Mouse (Mus musculus) midbrain, embryonic 11.5 days (tissue): Measurements from ENCODE around the gene Reep3. TPM values are rescaled to one million over a fixed set of nuclear protein-coding genes. Genes with fewer than 3 reads are reported as not detected.

ENCODE experiments used
- ATAC-seq: fragments of 200-750 bp; cut with Nextera tagmentation; 2 replicates; pipeline ENCODE4 v1.8.0; 2017; ENCODE audit warnings: moderate TSS enrichment, moderate library complexity; ENCODE audit not compliant: low FRiP score
- DNase-seq: peaks from one replicate; pipeline ENCODE4 v3.0.0; 2015; ENCODE audit warnings: low spot score; ENCODE audit errors: missing footprints
- H3K27ac ChIP-seq: fragments of 300-500 bp; sonication (generic); 2 replicates; pipeline ENCODE4 v1.5.1; 2014; ENCODE audit warnings: low read depth, low read length
- H3K27me3 ChIP-seq: fragments of 300-500 bp; sonication (generic); 2 replicates; pipeline ENCODE4 v1.6.1; 2014; ENCODE audit warnings: mild to moderate bottlenecking, low read length, moderate library complexity, mixed read lengths; ENCODE audit not compliant: control insufficient read depth, insufficient read depth
- H3K36me3 ChIP-seq: fragments of 300-500 bp; sonication (generic); 2 replicates; pipeline ENCODE4 v1.6.1; 2014; ENCODE audit warnings: mild to moderate bottlenecking, low read length, moderate library complexity, mixed read lengths; ENCODE audit not compliant: control insufficient read depth, insufficient read depth
- H3K4me1 ChIP-seq: fragments of 300-500 bp; sonication (generic); 2 replicates; pipeline ENCODE4 v1.6.1; 2014; ENCODE audit warnings: low read length; ENCODE audit not compliant: control insufficient read depth, insufficient read depth
- H3K4me2 ChIP-seq: fragments of 300-500 bp; sonication (generic); 2 replicates; pipeline ENCODE4 v1.6.1; 2014; ENCODE audit warnings: mild to moderate bottlenecking, moderate library complexity
- H3K4me3 ChIP-seq: fragments of 300-500 bp; sonication (generic); 2 replicates; pipeline ENCODE4 v1.5.1; 2014; ENCODE audit warnings: low read depth, low read length
- H3K9ac ChIP-seq: fragments of 300-500 bp; sonication (generic); 2 replicates; pipeline ENCODE4 v1.6.1; 2014; ENCODE audit warnings: low read length
- H3K9me3 ChIP-seq: fragments of 300-500 bp; sonication (generic); 2 replicates; pipeline ENCODE4 v1.6.1; 2016; ENCODE audit warnings: low read length; ENCODE audit not compliant: control insufficient read depth
- WGBS: fragments of 180-500 bp; shearing (Covaris S2); extraction: QIAGEN DNeasy Blood & Tissue Kit; methylation state at CpG from one replicate; pipeline ENCODE4 v1.1.7; 2014; 5-methylcytosine and 5-hydroxymethylcytosine counted together
- polyA plus RNA-seq: library from polyadenylated mRNA; unstranded; fragments of >200 nt; fragmentation: Nextera tagmentation; extraction: Ambion mirVana; gene quantifications from 2 replicates; pipeline ENCODE4 v1.2.1, GENCODE M21; 2014

Reep3 gene
- polyA plus RNA-seq, 1 experiment from 2014 or later = 37.5 TPM

- H3K9me3 ChIP-seq = no peaks in the 10 kb centered on the region
- WGBS = 72% methylated on average over 3 of the region's 3 CpGs
- no peak overlapping the region; the same call in 1 of the 2 replicates for H3K27ac ChIP-seq
- H3K4me1 ChIP-seq = peaks cover 8% of the 10 kb centered on the region; the same call in 1 of the 2 replicates
- H3K4me2 ChIP-seq = no peak overlapping the region
- DNase-seq (no peak), ATAC-seq (no peak)
- H3K9ac ChIP-seq = no peak overlapping the region
- H3K27me3 ChIP-seq = no peaks in the 10 kb centered on the region
- H3K4me3 ChIP-seq = no peak overlapping the region
- H3K36me3 ChIP-seq = no peaks in the 10 kb centered on the region
Measured at GRCm38 (mm10) chr10:67066421-67066820, 30.3 kb downstream of the Reep3 start.

GRCm38 (mm10) chr10:67065927-67066326 is 30.8 kb downstream of the Reep3 start:
- ATAC-seq (peak; percentile 62; the same call in 1 of the 2 replicates), DNase-seq (no peak)
- Histone ChIP-seq H3K27ac (no peak overlapping the region; the same call in 1 of the 2 replicates), H3K9ac (no peak overlapping the region), H3K27me3 (no peaks in the 10 kb centered on the region), H3K4me1 (peaks cover 8% of the 10 kb centered on the region; the same call in 1 of the 2 replicates), H3K9me3 (no peaks in the 10 kb centered on the region), H3K4me2 (no peak overlapping the region), H3K4me3 (no peak overlapping the region), H3K36me3 (no peaks in the 10 kb centered on the region)
- WGBS = 56% methylated on average over 5 of the region's 5 CpGs

GRCm38 (mm10) chr10:67065277-67065887 is 31.4 kb downstream of the Reep3 start:
- Histone ChIP-seq H3K4me1 (peaks cover 8% of the 10 kb centered on the region; the same call in 1 of the 2 replicates), H3K27ac (no peak overlapping the region), H3K4me3 (no peak overlapping the region), H3K27me3 (no peaks in the 10 kb centered on the region), H3K4me2 (no peak overlapping the region), H3K9ac (no peak overlapping the region), H3K9me3 (no peaks in the 10 kb centered on the region), H3K36me3 (no peaks in the 10 kb centered on the region)
- WGBS = 77% methylated on average over 7 of the region's 7 CpGs
- no peak for ATAC-seq
- no peak for DNase-seq

- H3K9me3 ChIP-seq = no peaks in the 10 kb centered on the region
- no peaks in the 10 kb centered on the region for H3K27me3 ChIP-seq
- 61% methylated on average over 4 of the region's 4 CpGs for WGBS
- H3K4me2 ChIP-seq = no peak overlapping the region
- H3K4me3 ChIP-seq = no peak overlapping the region
- H3K27ac ChIP-seq = no peak overlapping the region
- no peak for ATAC-seq
- peaks cover 8% of the 10 kb centered on the region; the same call in 1 of the 2 replicates for H3K4me1 ChIP-seq
- DNase-seq = no peak
- H3K9ac ChIP-seq = no peak overlapping the region
- no peaks in the 10 kb centered on the region for H3K36me3 ChIP-seq
Measured at GRCm38 (mm10) chr10:67061823-67062222, 34.9 kb downstream of the Reep3 start.

- H3K9me3 ChIP-seq = no peaks in the 10 kb centered on the region
Measured at GRCm38 (mm10) chr10:67061367-67061801, 35.4 kb downstream of the Reep3 start.

GRCm38 (mm10) chr10:67058702-67059101 is 38.0 kb downstream of the Reep3 start:
- Histone ChIP-seq H3K9me3 (no peaks in the 10 kb centered on the region), H3K4me2 (no peak overlapping the region), H3K9ac (no peak overlapping the region), H3K4me1 (peaks cover under 1% of the 10 kb centered on the region; the same call in 1 of the 2 replicates), H3K36me3 (no peaks in the 10 kb centered on the region), H3K27ac (no peak overlapping the region), H3K4me3 (no peak overlapping the region), H3K27me3 (no peaks in the 10 kb centered on the region)
- WGBS = 86% methylated on average over 6 of the region's 6 CpGs
- DNase-seq (no peak), ATAC-seq (no peak)

More at GRCm38 (mm10) chr10:67061367-67061801, 35.4 kb downstream of the Reep3 start:
- no peak overlapping the region for H3K4me3 ChIP-seq
- peaks cover 5% of the 10 kb centered on the region; the same call in 1 of the 2 replicates for H3K4me1 ChIP-seq
- WGBS = 45% methylated on average over 10 of the region's 10 CpGs
- ATAC-seq (peak; percentile 35), DNase-seq (no peak)
- no peak overlapping the region for H3K27ac ChIP-seq
- H3K9ac ChIP-seq = no peak overlapping the region
- no peaks in the 10 kb centered on the region for H3K36me3 ChIP-seq
- H3K27me3 ChIP-seq = no peaks in the 10 kb centered on the region
- no peak overlapping the region for H3K4me2 ChIP-seq

GRCm38 (mm10) chr10:67058297-67058696 is 38.4 kb downstream of the Reep3 start:
- no peaks in the 10 kb centered on the region for H3K9me3 ChIP-seq
- DNase-seq = no peak
- H3K27me3 ChIP-seq = no peaks in the 10 kb centered on the region
- ATAC-seq = no peak
- H3K4me1 ChIP-seq = peaks cover 4% of the 10 kb centered on the region
- no peak overlapping the region for H3K4me2 ChIP-seq
- no peak overlapping the region for H3K4me3 ChIP-seq
- no peak overlapping the region for H3K9ac ChIP-seq
- no peaks in the 10 kb centered on the region for H3K36me3 ChIP-seq
- WGBS = 90% methylated on average over 7 of the region's 7 CpGs
- H3K27ac ChIP-seq = no peak overlapping the region

GRCm38 (mm10) chr10:67057696-67058095 is 39.0 kb downstream of the Reep3 start:
- Histone ChIP-seq H3K9ac (no peak overlapping the region), H3K4me3 (no peak overlapping the region), H3K36me3 (no peaks in the 10 kb centered on the region), H3K27me3 (no peaks in the 10 kb centered on the region), H3K9me3 (no peaks in the 10 kb centered on the region), H3K4me1 (peaks cover 5% of the 10 kb centered on the region), H3K27ac (no peak overlapping the region), H3K4me2 (no peak overlapping the region)
- WGBS = 93% methylated on average over 6 of the region's 6 CpGs
- DNase-seq (no peak), ATAC-seq (no peak)

- no peak for ATAC-seq
Measured at GRCm38 (mm10) chr10:67057208-67057607, 39.5 kb downstream of the Reep3 start.

More at GRCm38 (mm10) chr10:67057208-67057607, 39.5 kb downstream of the Reep3 start:
- Histone ChIP-seq H3K27ac (no peak overlapping the region), H3K36me3 (no peaks in the 10 kb centered on the region), H3K4me2 (no peak overlapping the region), H3K9me3 (no peaks in the 10 kb centered on the region), H3K4me3 (no peak overlapping the region), H3K27me3 (no peaks in the 10 kb centered on the region), H3K9ac (no peak overlapping the region), H3K4me1 (peaks cover 5% of the 10 kb centered on the region)
- no peak for DNase-seq
